Mouse (Mus musculus): ENCODE data around the gene Olfr722. TPM values are rescaled to one million over a fixed set of nuclear protein-coding genes. Genes with fewer than 3 reads are reported as not detected.
"Not testable (repeated sequence)": the region's sequence is repeated elsewhere in the genome, so short reads cannot be mapped to it uniquely, and the experiment has no call there.

Gene Olfr722
- not detected in 2 replicates for polyA plus RNA-seq (2014; fragmentation: Nextera tagmentation; extraction: Ambion mirVana)

DNA sequence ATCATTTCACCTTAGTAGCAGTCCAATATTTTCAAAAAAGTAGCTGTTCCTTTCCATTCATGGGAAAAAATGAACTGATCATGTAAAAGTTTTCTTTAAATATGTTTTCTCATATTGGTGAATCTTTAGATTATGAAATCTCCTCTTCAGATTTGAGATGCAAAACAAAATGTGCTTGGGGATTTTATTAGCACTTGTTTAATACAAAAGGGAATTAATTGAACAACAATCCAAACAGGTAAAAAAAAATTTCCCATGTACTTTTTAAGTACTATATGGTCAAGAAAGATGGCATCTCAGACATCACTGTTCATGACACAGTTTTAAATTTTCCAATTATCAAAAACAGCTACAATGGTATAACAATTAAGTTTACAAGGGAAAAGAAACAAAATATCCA lies at the start of gene Olfr722:
Gene Olfr722 (minus strand): TSS at position 101 of the 400 bp plus-strand sequence.
- ATAC-seq (replicated peaks; ENCODE audit: insufficient number of reproducible peaks, low FRiP score, low TSS enrichment, low read depth), result no peak
- Histone ChIP-seq H3K9me3 (replicated peaks; ENCODE audit: control insufficient read depth, low read length) (no peaks in the 10 kb centered on the region), H3K4me3 (ENCODE audit: low read depth, low read length) (no peak within 1 kb of the TSS), H3K9ac (replicated peaks; ENCODE audit: low read length) (no peak within 1 kb of the TSS), H3K27ac (replicated peaks; ENCODE audit: low read depth, low read length) (no peak within 1 kb of the TSS), H3K4me1 (ENCODE audit: control insufficient read depth, insufficient read depth, low read length) (no peaks in the 10 kb centered on the region), H3K27me3 (ENCODE audit: control insufficient read depth, insufficient read depth, low read length) (no peaks in the 10 kb centered on the region), H3K4me2 (ENCODE audit: low read depth, low read length) (no peak within 1 kb of the TSS), H3K36me3 (replicated peaks; ENCODE audit: control insufficient read depth, insufficient read depth, low read depth, low read length) (no peaks in the 10 kb centered on the region)
- DNase-seq (ENCODE audit: low spot score), result no peak

GRCm38 (mm10) chr14:49931687-49932086 lies 29.9 kb upstream of the Olfr722 start, which contains the start of gene Olfr723:
Gene Olfr723, minus strand, starts transcription at chr14:49931787.
- not testable (repeated sequence) for H3K4me3 ChIP-seq (ENCODE audit: low read depth, low read length); H3K9ac ChIP-seq (replicated peaks; ENCODE audit: low read length); H3K27ac ChIP-seq (replicated peaks; ENCODE audit: low read depth, low read length); H3K27me3 ChIP-seq (ENCODE audit: control insufficient read depth, insufficient read depth, low read length); H3K36me3 ChIP-seq (replicated peaks; ENCODE audit: control insufficient read depth, insufficient read depth, low read depth, low read length); ATAC-seq (replicated peaks; ENCODE audit: insufficient number of reproducible peaks, low FRiP score, low TSS enrichment, low read depth); H3K4me2 ChIP-seq (ENCODE audit: low read depth, low read length); DNase-seq (ENCODE audit: low spot score); H3K9me3 ChIP-seq (replicated peaks; ENCODE audit: control insufficient read depth, low read length); H3K4me1 ChIP-seq (ENCODE audit: control insufficient read depth, insufficient read depth, low read length)

GRCm38 (mm10) chr14:49860387-49860786 lies 41.4 kb downstream of the Olfr722 start:
- no peaks in the 10 kb centered on the region for H3K27me3 ChIP-seq (ENCODE audit: control insufficient read depth, insufficient read depth, low read length)
- no peak overlapping the region for H3K27ac ChIP-seq (replicated peaks; ENCODE audit: low read depth, low read length)
- no peaks in the 10 kb centered on the region for H3K9me3 ChIP-seq (replicated peaks; ENCODE audit: control insufficient read depth, low read length)
- no peak overlapping the region for H3K4me3 ChIP-seq (ENCODE audit: low read depth, low read length)
- no peak overlapping the region for H3K9ac ChIP-seq (replicated peaks; ENCODE audit: low read length)
- H3K36me3 ChIP-seq (replicated peaks; ENCODE audit: control insufficient read depth, insufficient read depth, low read depth, low read length), result no peaks in the 10 kb centered on the region
- peak; percentile 65 for DNase-seq (ENCODE audit: low spot score)
- H3K4me1 ChIP-seq (ENCODE audit: control insufficient read depth, insufficient read depth, low read length), result no peaks in the 10 kb centered on the region
- no peak for ATAC-seq (replicated peaks; ENCODE audit: insufficient number of reproducible peaks, low FRiP score, low TSS enrichment, low read depth)
- H3K4me2 ChIP-seq (ENCODE audit: low read depth, low read length), result no peak overlapping the region

Other genes with a start within 250 kb of the Olfr722 start
- gene Armh4, start 118.6 kb downstream of the Olfr722 start, polyA plus RNA-seq (2014; fragmentation: Nextera tagmentation; extraction: Ambion mirVana), result 21.8 and 24.8 TPM in 2 replicates
- gene Olfr723, start 29.8 kb upstream of the Olfr722 start, polyA plus RNA-seq (2014; fragmentation: Nextera tagmentation; extraction: Ambion mirVana), result not detected in 2 replicates
- not detected in 2 replicates for gene Olfr724, start 61.3 kb upstream of the Olfr722 start, polyA plus RNA-seq (2014; fragmentation: Nextera tagmentation; extraction: Ambion mirVana)
- gene Olfr725, start 138.4 kb upstream of the Olfr722 start, polyA plus RNA-seq (2014; fragmentation: Nextera tagmentation; extraction: Ambion mirVana), result not detected in 2 replicates
- gene Olfr726, start 189.0 kb upstream of the Olfr722 start, polyA plus RNA-seq (2014; fragmentation: Nextera tagmentation; extraction: Ambion mirVana), result not detected in 2 replicates
- gene Olfr727, start 221.2 kb upstream of the Olfr722 start, polyA plus RNA-seq (2014; fragmentation: Nextera tagmentation; extraction: Ambion mirVana), result not detected in 2 replicates
- gene Olfr728, start 240.7 kb upstream of the Olfr722 start, polyA plus RNA-seq (2014; fragmentation: Nextera tagmentation; extraction: Ambion mirVana), result not detected in 2 replicates